ENCODE assay signal across 9 mouse cellular contexts in genomic region chr4:116878491-116878890, GRCm38 (mm10). TPM values are rescaled to one million over a fixed set of nuclear protein-coding genes. Genes with fewer than 3 reads are reported as not detected.
A peak's percentile ranks its signal among the peaks of the same experiment; 100 is the strongest.
DNase-seq lines count a peak whose midpoint lies in the region; ATAC-seq lines count a peak whose summit lies in the region.
"Had no signal": no experiment of that assay in that cellular context is flagged by ENCODE, and none has a peak within 500 bp of the region (broad histone marks: within the 10 kb centered on the region; RNA-seq: fewer than 3 reads in every experiment).

No protein-coding gene starts in this region.

- peak overlapping the region; percentile 96 for H3K9ac ChIP-seq in midbrain, embryonic 14.5 days (replicated peaks; ENCODE audit: low read length)
- H3K9ac ChIP-seq: liver, embryonic 13.5 days had no signal

- no peak for ATAC-seq in midbrain, embryonic 14.5 days (ENCODE audit: low FRiP score, low TSS enrichment)

- peak; percentile 10 to 23 for DNase-seq in lung, adult 18-20 months
- DNase-seq in lung, postnatal 14 days, result no peak
- DNase-seq in cerebellum, postnatal 14 days, result peak; percentile 59 to 60
- peak; percentile 65 for DNase-seq in hindbrain, embryonic 10.5 days (ENCODE audit: low spot score)
- DNase-seq in layer of hippocampus, postnatal 14 days (ENCODE audit: low spot score in 2 of 2), result peak; percentile 58 to 90
- peak; percentile 85 for DNase-seq in midbrain, embryonic 14.5 days
- no peak for DNase-seq in T-cell, adult 2 months (ENCODE audit: low spot score)
- no peak for DNase-seq in thymus, postnatal 14 days

- no peaks in the 10 kb centered on the region for H3K9me3 ChIP-seq in hindbrain, embryonic 10.5 days
- no peaks in the 10 kb centered on the region for H3K9me3 ChIP-seq in midbrain, embryonic 14.5 days (ENCODE audit: control insufficient read depth, low read length)
- H3K9me3 ChIP-seq: liver, embryonic 13.5 days had no signal

- H3K4me3 ChIP-seq in hindbrain, embryonic 10.5 days, result peak overlapping the region; percentile 89
- peak overlapping the region; percentile 93 for H3K4me3 ChIP-seq in midbrain, embryonic 14.5 days (replicated peaks; ENCODE audit: low read depth, low read length)

- WGBS in hindbrain, embryonic 10.5 days, result 5% methylated on average over 11 of the region's 11 CpGs
- WGBS in midbrain, embryonic 14.5 days, result 0% methylated on average over 11 of the region's 11 CpGs

- H3K36me3 ChIP-seq in hindbrain, embryonic 10.5 days, result no peaks in the 10 kb centered on the region
- H3K36me3 ChIP-seq in midbrain, embryonic 14.5 days (ENCODE audit: control insufficient read depth, insufficient read depth, low read length), result no peaks in the 10 kb centered on the region
- H3K36me3 ChIP-seq: liver, embryonic 13.5 days had no signal

- peaks cover 20% of the 10 kb centered on the region for H3K4me1 ChIP-seq in hindbrain, embryonic 10.5 days (replicated peaks)
- peaks cover 5% of the 10 kb centered on the region; the same call in 1 of the 2 replicates for H3K4me1 ChIP-seq in midbrain, embryonic 14.5 days (ENCODE audit: control insufficient read depth, insufficient read depth, low read length)

- H3K4me2 ChIP-seq in midbrain, embryonic 14.5 days (ENCODE audit: low read length), result peak overlapping the region; percentile 72

- peak overlapping the region; percentile 98 for H3K27ac ChIP-seq in hindbrain, embryonic 10.5 days
- peak overlapping the region; percentile 99 for H3K27ac ChIP-seq in midbrain, embryonic 14.5 days (replicated peaks; ENCODE audit: low read depth, low read length)
- H3K27ac ChIP-seq: liver, embryonic 13.5 days had no signal

- H3K27me3 ChIP-seq in hindbrain, embryonic 10.5 days (ENCODE audit: insufficient read depth, poor library complexity, severe bottlenecking), result peaks cover 7% of the 10 kb centered on the region; the same call in 1 of the 2 replicates
- H3K27me3 ChIP-seq in midbrain, embryonic 14.5 days (ENCODE audit: control insufficient read depth, insufficient read depth, low read length), result no peaks in the 10 kb centered on the region

RNA-seq across cellular contexts. Expression of gene Zswim5, which starts 1.3 kb away (rescaled TPM):
- polyA plus RNA-seq in hindbrain, embryonic 10.5 days (2016; fragmentation: Nextera tagmentation; extraction: Ambion mirVana), result 6.1 and 7.6 TPM in 2 replicates
- 10 to 100 TPM; 12.2 to 15.8 TPM for total RNA-seq in layer of hippocampus, postnatal 14 days (2021)
- polyA plus RNA-seq in midbrain, embryonic 14.5 days (2014; fragmentation: Nextera tagmentation; extraction: Ambion mirVana), result 7.7 and 9.2 TPM in 2 replicates

RNA-seq across cellular contexts. Expression of gene Hpdl, which starts 57.0 kb away (rescaled TPM):
- polyA plus RNA-seq in hindbrain, embryonic 10.5 days (2016; fragmentation: Nextera tagmentation; extraction: Ambion mirVana), result 1.1 and 1.3 TPM in 2 replicates
- total RNA-seq in layer of hippocampus, postnatal 14 days (2021), result 1 to 10 TPM; 3.3 to 3.7 TPM
- polyA plus RNA-seq in midbrain, embryonic 14.5 days (2014; fragmentation: Nextera tagmentation; extraction: Ambion mirVana), result 1.1 and 1.2 TPM in 2 replicates

Comparison
In these comparisons a context has a peak if more than half of its experiments do, and no peak if none do; other contexts are left out.
1. DNase-seq: peak in lung, adult 18-20 months (2 of 2), cerebellum, postnatal 14 days (2 of 2), hindbrain, embryonic 10.5 days (single experiment), layer of hippocampus, postnatal 14 days (2 of 2) and midbrain, embryonic 14.5 days (single experiment); none in lung, postnatal 14 days (single experiment), T-cell, adult 2 months (single experiment) and thymus, postnatal 14 days (single experiment).